ENCODE assay signal across 7 mouse cellular contexts in the genomic region with DNA sequence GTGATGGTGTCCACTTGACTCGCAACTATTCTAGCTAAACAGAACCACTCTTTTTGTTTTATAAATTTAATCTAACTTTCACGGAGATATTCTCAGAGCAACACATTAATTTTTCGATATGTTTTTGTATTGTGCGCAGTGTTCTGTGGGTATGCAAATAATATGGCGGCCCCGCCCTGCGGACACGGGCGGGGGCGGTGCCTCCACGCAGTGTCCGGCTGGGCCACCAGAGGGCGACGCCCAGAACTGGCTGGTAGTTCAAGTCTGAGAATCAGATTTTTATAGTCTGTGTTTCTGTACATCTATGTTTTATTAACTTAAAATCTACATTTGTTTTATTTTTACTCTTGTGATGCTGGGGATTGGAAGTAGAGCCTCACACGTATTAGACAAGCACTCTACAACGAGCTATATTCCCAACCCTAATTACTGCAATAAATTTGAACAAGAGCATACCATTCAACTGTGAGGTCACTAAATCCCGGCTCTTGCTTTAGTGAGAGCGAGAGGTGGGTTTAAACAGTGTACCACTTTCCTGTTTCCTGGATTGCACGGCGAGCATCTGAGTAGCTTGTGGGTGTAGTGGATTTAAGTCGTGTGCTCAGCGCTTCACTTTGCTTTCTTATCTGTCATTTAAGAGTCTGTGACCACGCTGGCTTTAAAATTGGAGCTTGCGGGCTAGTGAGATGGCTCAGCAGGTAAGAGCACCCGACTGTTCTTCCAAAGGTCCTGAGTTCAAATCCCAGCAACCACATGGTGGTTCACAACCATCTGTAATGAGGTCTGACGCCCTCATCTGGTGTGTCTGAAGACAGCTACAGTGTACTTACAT. TPM values are rescaled to one million over a fixed set of nuclear protein-coding genes. Genes with fewer than 3 reads are reported as not detected.
DNase-seq lines count a peak whose midpoint lies in the region; ATAC-seq lines count a peak whose summit lies in the region.

No protein-coding gene starts in this region.

- peak; percentile 35; the same call in 1 of the 2 replicates for ATAC-seq in embryonic facial prominence, embryonic 11.5 days (replicated peaks; ENCODE audit: insufficient number of reproducible peaks, low FRiP score, low TSS enrichment, low read depth)
- peak; percentile 69 for ATAC-seq in midbrain, embryonic 12.5 days (ENCODE audit: low FRiP score, low read depth)

- peak; percentile 97 for DNase-seq in adrenal gland, postnatal 14 days
- DNase-seq in embryonic facial prominence, embryonic 11.5 days (ENCODE audit: low spot score): peak; percentile 93
- DNase-seq in heart, adult 11 months: peak; percentile 98
- peak; percentile 92 for DNase-seq in kidney, adult 11 months
- DNase-seq in limb, embryonic 10.5 days (ENCODE audit: low spot score): peak; percentile 96
- peak; percentile 92 for DNase-seq in skeletal muscle tissue, adult 2 months (ENCODE audit: low read depth, low spot score)

- H3K27ac ChIP-seq in embryonic facial prominence, embryonic 11.5 days (replicated peaks; ENCODE audit: low read depth, low read length): 0 out of 2 replicates have a peak overlapping the region, but pooled peaks have one; percentile 20
- H3K27ac ChIP-seq in limb, embryonic 10.5 days: peak overlapping the region; percentile 93
- H3K27ac ChIP-seq in midbrain, embryonic 12.5 days (replicated peaks): peak overlapping the region; percentile 77

- H3K9ac ChIP-seq in embryonic facial prominence, embryonic 11.5 days (replicated peaks; ENCODE audit: low read length): no peak overlapping the region; the same call in 1 of the 2 replicates
- H3K9ac ChIP-seq in midbrain, embryonic 12.5 days (replicated peaks): 0 out of 2 replicates have a peak overlapping the region, but pooled peaks have one; percentile 41

- no peak overlapping the region for H3K4me3 ChIP-seq in embryonic facial prominence, embryonic 11.5 days (ENCODE audit: low read depth, low read length)
- H3K4me3 ChIP-seq in limb, embryonic 10.5 days: no peak overlapping the region
- H3K4me3 ChIP-seq in midbrain, embryonic 12.5 days: peak overlapping the region; percentile 13; the same call in 1 of the 2 replicates

- H3K4me1 ChIP-seq in embryonic facial prominence, embryonic 11.5 days (ENCODE audit: control insufficient read depth, insufficient read depth, low read length): peaks cover 9% of the 10 kb centered on the region
- peaks cover 57% of the 10 kb centered on the region for H3K4me1 ChIP-seq in limb, embryonic 10.5 days
- peaks cover 30% of the 10 kb centered on the region for H3K4me1 ChIP-seq in midbrain, embryonic 12.5 days

- WGBS in embryonic facial prominence, embryonic 11.5 days: 21% methylated on average over 26 of the region's 26 CpGs
- WGBS in limb, embryonic 10.5 days: 20% methylated on average over 26 of the region's 26 CpGs
- 21% methylated on average over 26 of the region's 26 CpGs for WGBS in midbrain, embryonic 12.5 days

- H3K4me2 ChIP-seq in embryonic facial prominence, embryonic 11.5 days (ENCODE audit: low read depth, low read length): no peak overlapping the region
- peak overlapping the region; percentile 38 for H3K4me2 ChIP-seq in midbrain, embryonic 12.5 days (replicated peaks)

- no peaks in the 10 kb centered on the region for H3K36me3 ChIP-seq in embryonic facial prominence, embryonic 11.5 days (replicated peaks; ENCODE audit: control insufficient read depth, insufficient read depth, low read depth, low read length)
- no peaks in the 10 kb centered on the region for H3K36me3 ChIP-seq in limb, embryonic 10.5 days
- no peaks in the 10 kb centered on the region for H3K36me3 ChIP-seq in midbrain, embryonic 12.5 days

- no peaks in the 10 kb centered on the region for H3K9me3 ChIP-seq in embryonic facial prominence, embryonic 11.5 days (replicated peaks; ENCODE audit: control insufficient read depth, low read length)
- H3K9me3 ChIP-seq in limb, embryonic 10.5 days (replicated peaks): no peaks in the 10 kb centered on the region
- no peaks in the 10 kb centered on the region for H3K9me3 ChIP-seq in midbrain, embryonic 12.5 days

- H3K27me3 ChIP-seq in embryonic facial prominence, embryonic 11.5 days (ENCODE audit: control insufficient read depth, insufficient read depth, low read length): no peaks in the 10 kb centered on the region
- no peaks in the 10 kb centered on the region for H3K27me3 ChIP-seq in limb, embryonic 10.5 days (ENCODE audit: low read depth, poor library complexity, severe bottlenecking)
- H3K27me3 ChIP-seq in midbrain, embryonic 12.5 days: no peaks in the 10 kb centered on the region

RNA-seq across cellular contexts. Expression of gene Parp16, which starts 1.8 kb away (rescaled TPM):
- total RNA-seq in adrenal gland, postnatal 14 days (2021): 15.2 and 17.3 TPM in 2 replicates
- polyA plus RNA-seq in embryonic facial prominence, embryonic 11.5 days (2014; fragmentation: Nextera tagmentation; extraction: Ambion mirVana): 4.9 and 5.7 TPM in 2 replicates
- polyA plus RNA-seq in limb, embryonic 10.5 days (2016; fragmentation: Nextera tagmentation; extraction: Ambion mirVana): 8.7 and 9.0 TPM in 2 replicates
- polyA plus RNA-seq in midbrain, embryonic 12.5 days (2016; fragmentation: Nextera tagmentation; extraction: Ambion mirVana): 5.6 and 6.5 TPM in 2 replicates

RNA-seq across cellular contexts. Expression of gene Igdcc3, which starts 56.0 kb away (rescaled TPM):
- total RNA-seq in adrenal gland, postnatal 14 days (2021): 1.2 and 1.4 TPM in 2 replicates
- polyA plus RNA-seq in embryonic facial prominence, embryonic 11.5 days (2014; fragmentation: Nextera tagmentation; extraction: Ambion mirVana): 17.0 and 18.7 TPM in 2 replicates
- polyA plus RNA-seq in limb, embryonic 10.5 days (2016; fragmentation: Nextera tagmentation; extraction: Ambion mirVana): 230 and 420 TPM in 2 replicates
- 62.1 and 74.7 TPM in 2 replicates for polyA plus RNA-seq in midbrain, embryonic 12.5 days (2016; fragmentation: Nextera tagmentation; extraction: Ambion mirVana)

Comparison
In these comparisons a context has a peak if more than half of its experiments do, and no peak if none do; other contexts are left out.
1. H3K27ac ChIP-seq: peak in every context shown above with its lines; median percentile 93 in limb, embryonic 10.5 days; 77 in midbrain, embryonic 12.5 days; 20 in embryonic facial prominence, embryonic 11.5 days.